Mouse (Mus musculus) forebrain, embryonic 14.5 days (tissue): Measurements from ENCODE around the gene Styx. TPM values are rescaled to one million over a fixed set of nuclear protein-coding genes. Genes with fewer than 3 reads are reported as not detected.

ENCODE experiments used
- ATAC-seq: fragments of 200-750 bp; cut with Nextera tagmentation; 2 replicates; pipeline ENCODE4 v1.8.0; 2017; ENCODE audit warnings: mild to moderate bottlenecking, moderate library complexity
- DNase-seq: peaks from one replicate; pipeline ENCODE4 v3.0.0-alpha.2; 2015; ENCODE audit warnings: low spot score
- H3K27ac ChIP-seq: fragments of 300-500 bp; sonication (generic); 2 replicates; pipeline ENCODE4 v1.5.1; 2014; ENCODE audit warnings: low read depth, mild to moderate bottlenecking, control low read depth, low read length, moderate library complexity
- H3K27me3 ChIP-seq: fragments of 300-500 bp; sonication (generic); replicated peaks from 2 replicates; pipeline ENCODE4 v1.6.1; 2014; ENCODE audit warnings: low read length, control low read depth, mixed read lengths; ENCODE audit not compliant: control insufficient read depth, insufficient read depth
- H3K36me3 ChIP-seq: fragments of 300-500 bp; sonication (generic); 2 replicates; pipeline ENCODE4 v1.6.1; 2014; ENCODE audit warnings: low read length, control low read depth; ENCODE audit not compliant: control insufficient read depth, insufficient read depth
- H3K4me1 ChIP-seq: fragments of 300-500 bp; sonication (generic); 2 replicates; pipeline ENCODE4 v1.6.1; 2014; ENCODE audit warnings: antibody characterized with exemption, low read length, control low read depth; ENCODE audit not compliant: control insufficient read depth, insufficient read depth
- H3K4me2 ChIP-seq: fragments of 300-500 bp; sonication (generic); 2 replicates; pipeline ENCODE4 v1.6.1; 2014; ENCODE audit warnings: mild to moderate bottlenecking, control low read depth, low read length
- H3K4me3 ChIP-seq: fragments of 300-500 bp; sonication (generic); 2 replicates; pipeline ENCODE4 v1.5.1; 2014; ENCODE audit warnings: low read depth, low read length, control low read depth
- H3K9ac ChIP-seq: fragments of 300-500 bp; sonication (generic); 2 replicates; pipeline ENCODE4 v1.6.1; 2014; ENCODE audit warnings: mild to moderate bottlenecking, low read length, control low read depth, moderate library complexity
- H3K9me3 ChIP-seq: fragments of 300-500 bp; sonication (generic); replicated peaks from 2 replicates; pipeline ENCODE4 v1.6.1; 2016; ENCODE audit warnings: low read length, control low read depth, mixed read lengths; ENCODE audit not compliant: control insufficient read depth
- WGBS: fragments of 180-500 bp; shearing (Covaris S2); extraction: QIAGEN DNeasy Blood & Tissue Kit; methylation state at CpG from one replicate; pipeline ENCODE4 v1.1.7; 2014; 5-methylcytosine and 5-hydroxymethylcytosine counted together
- polyA plus RNA-seq: library from polyadenylated mRNA; unstranded; fragments of >200 nt; fragmentation: Nextera tagmentation; extraction: Ambion mirVana; gene quantifications from 2 replicates; pipeline ENCODE4 v1.2.1, GENCODE M21; 2014

Gene Styx
- polyA plus RNA-seq, 1 experiment from 2014 or later: 57.5 TPM

GRCm38 (mm10) chr14:45328072-45328713 is 22.7 kb upstream of the Styx start:
- Histone ChIP-seq H3K4me2 (no peak overlapping the region), H3K9me3 (no peaks in the 10 kb centered on the region), H3K36me3 (peaks cover 21% of the 10 kb centered on the region), H3K27me3 (no peaks in the 10 kb centered on the region), H3K4me3 (no peak overlapping the region), H3K4me1 (0 out of 2 replicates have a peak, but pooled peaks cover 2% of the 10 kb centered on the region), H3K9ac (no peak overlapping the region), H3K27ac (no peak overlapping the region)
- DNase-seq (no peak), ATAC-seq (no peak)
- WGBS: 91% methylated on average over 4 of the region's 4 CpGs

GRCm38 (mm10) chr14:45329018-45329588 is 21.8 kb upstream of the Styx start:
- peak overlapping the region; percentile 83 for H3K4me3 ChIP-seq
- DNase-seq: peak; percentile 44
- ATAC-seq: peak; percentile 17; the same call in 1 of the 2 replicates
- 0 out of 2 replicates have a peak, but pooled peaks cover 2% of the 10 kb centered on the region for H3K4me1 ChIP-seq
- H3K9me3 ChIP-seq: no peaks in the 10 kb centered on the region
- H3K9ac ChIP-seq: peak overlapping the region; percentile 33; the same call in 1 of the 2 replicates
- H3K36me3 ChIP-seq: peaks cover 28% of the 10 kb centered on the region
- H3K27ac ChIP-seq: 0 out of 2 replicates have a peak overlapping the region, but pooled peaks have one; percentile 82
- H3K27me3 ChIP-seq: no peaks in the 10 kb centered on the region
- peak overlapping the region; percentile 44 for H3K4me2 ChIP-seq
- WGBS: 15% methylated on average over 8 of the region's 8 CpGs

- H3K9ac ChIP-seq: peak within 1 kb of the TSS; percentile 93
- H3K4me1 ChIP-seq: 0 out of 2 replicates have a peak, but pooled peaks cover 2% of the 10 kb centered on the region
- peak within 1 kb of the TSS; percentile 82 for H3K27ac ChIP-seq
- peak; percentile 97 for ATAC-seq
- no peaks in the 10 kb centered on the region for H3K27me3 ChIP-seq
- peak; percentile 96 for DNase-seq
- under 1% methylated on average over 36 of the region's 44 CpGs for WGBS
- peak within 1 kb of the TSS; percentile 68 for H3K4me2 ChIP-seq
- H3K9me3 ChIP-seq: no peaks in the 10 kb centered on the region
- peaks cover 31% of the 10 kb centered on the region for H3K36me3 ChIP-seq
- peak within 1 kb of the TSS; percentile 83 for H3K4me3 ChIP-seq
Observed at GRCm38 (mm10) chr14:45329589-45330181, 21.2 kb upstream of the Styx start, which contains the start of gene Psmc6. Gene Psmc6 (plus strand): TSS chr14:45329788.

- Histone ChIP-seq H3K27ac (peak overlapping the region; percentile 71), H3K27me3 (no peaks in the 10 kb centered on the region), H3K36me3 (peaks cover 4% of the 10 kb centered on the region; the same call in 1 of the 2 replicates), H3K9me3 (no peaks in the 10 kb centered on the region), H3K4me1 (0 out of 2 replicates have a peak, but pooled peaks cover 3% of the 10 kb centered on the region), H3K4me2 (peak overlapping the region; percentile 24; the same call in 1 of the 2 replicates), H3K9ac (peak overlapping the region; percentile 35), H3K4me3 (no peak overlapping the region)
- peak; percentile 66 for DNase-seq
- 53% methylated on average over 16 of the region's 16 CpGs for WGBS
- peak; percentile 82 for ATAC-seq
Observed at GRCm38 (mm10) chr14:45364211-45365195, 13.6 kb downstream of the Styx start.

GRCm38 (mm10) chr14:45365196-45365587 is 14.3 kb downstream of the Styx start:
- 0 out of 2 replicates have a peak overlapping the region, but pooled peaks have one; percentile 24 for H3K4me2 ChIP-seq
- peaks cover 9% of the 10 kb centered on the region for H3K36me3 ChIP-seq
- ATAC-seq (peak; percentile 32; the same call in 1 of the 2 replicates), DNase-seq (no peak)
- peak overlapping the region; percentile 71 for H3K27ac ChIP-seq
- no peaks in the 10 kb centered on the region for H3K27me3 ChIP-seq
- 89% methylated on average over 6 of the region's 6 CpGs for WGBS
- H3K4me3 ChIP-seq: no peak overlapping the region
- 0 out of 2 replicates have a peak, but pooled peaks cover 3% of the 10 kb centered on the region for H3K4me1 ChIP-seq
- no peak overlapping the region; the same call in 1 of the 2 replicates for H3K9ac ChIP-seq
- H3K9me3 ChIP-seq: no peaks in the 10 kb centered on the region

GRCm38 (mm10) chr14:45378771-45379170 is 27.9 kb downstream of the Styx start:
- peaks cover 25% of the 10 kb centered on the region for H3K36me3 ChIP-seq

GRCm38 (mm10) chr14:45380756-45381155 is 29.9 kb downstream of the Styx start:
- H3K4me3 ChIP-seq: no peak overlapping the region
- H3K4me2 ChIP-seq: no peak overlapping the region
- H3K36me3 ChIP-seq: peaks cover 25% of the 10 kb centered on the region
- H3K27ac ChIP-seq: no peak overlapping the region
- WGBS: 73% methylated on average over 6 of the region's 6 CpGs
- ATAC-seq: no peak
- H3K9ac ChIP-seq: no peak overlapping the region
- H3K4me1 ChIP-seq: no peaks in the 10 kb centered on the region
- H3K9me3 ChIP-seq: no peaks in the 10 kb centered on the region
- no peak for DNase-seq
- H3K27me3 ChIP-seq: no peaks in the 10 kb centered on the region

More at GRCm38 (mm10) chr14:45378771-45379170, 27.9 kb downstream of the Styx start:
- Histone ChIP-seq H3K4me1 (no peaks in the 10 kb centered on the region), H3K4me2 (no peak overlapping the region), H3K27me3 (no peaks in the 10 kb centered on the region), H3K9ac (no peak overlapping the region), H3K9me3 (no peaks in the 10 kb centered on the region), H3K27ac (no peak overlapping the region), H3K4me3 (no peak overlapping the region)
- WGBS: 95% methylated on average over 3 of the region's 3 CpGs
- DNase-seq: no peak
- ATAC-seq: no peak

- WGBS: 86% methylated on average over 4 of the region's 4 CpGs
- ATAC-seq: no peak
- Histone ChIP-seq H3K4me3 (no peak overlapping the region), H3K4me2 (no peak overlapping the region), H3K9ac (no peak overlapping the region), H3K36me3 (peaks cover 25% of the 10 kb centered on the region), H3K4me1 (0 out of 2 replicates have a peak, but pooled peaks cover 2% of the 10 kb centered on the region), H3K27ac (no peak overlapping the region), H3K9me3 (no peaks in the 10 kb centered on the region), H3K27me3 (no peaks in the 10 kb centered on the region)
- DNase-seq: no peak
Observed at GRCm38 (mm10) chr14:45382912-45383311, 32.0 kb downstream of the Styx start.
